ENCODE assay signal across 9 mouse cellular contexts in the genomic region with DNA sequence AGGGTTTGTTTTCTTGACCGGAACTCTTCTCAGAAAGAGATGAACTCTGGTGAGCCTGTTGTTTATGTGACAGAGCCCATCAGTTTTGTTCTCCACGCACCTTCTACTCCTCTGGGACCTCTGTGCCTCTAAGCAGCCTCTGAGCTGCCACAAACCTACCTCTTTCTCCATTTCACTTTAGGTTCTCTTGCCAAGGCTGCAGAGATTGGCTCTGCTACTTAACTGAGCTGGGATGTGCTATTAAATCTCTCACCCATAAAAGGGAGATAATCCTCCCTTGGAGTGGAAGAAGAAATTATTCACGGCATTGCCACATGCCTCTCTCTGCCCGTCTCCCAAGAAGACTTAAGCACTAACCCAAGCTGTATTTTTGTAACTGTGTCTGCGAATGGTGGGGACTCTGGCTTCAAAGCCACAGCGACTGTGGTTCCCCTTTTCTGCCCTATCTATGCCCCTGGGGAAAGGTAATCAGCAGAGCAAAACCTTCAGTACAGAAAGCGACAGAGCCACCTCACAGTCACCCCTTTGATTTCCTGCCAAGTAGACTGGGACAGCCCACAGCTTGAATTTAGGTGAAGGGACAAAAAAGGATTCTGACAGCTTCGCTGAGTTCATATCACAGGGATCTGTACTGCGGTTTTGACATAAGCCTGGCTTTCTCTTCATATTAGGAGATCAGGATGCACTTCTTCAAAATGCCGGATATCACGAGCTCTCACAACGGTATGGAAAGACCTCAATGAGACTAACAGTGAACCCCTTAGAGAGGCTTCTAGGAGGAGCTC.
DNase-seq lines count a peak whose midpoint lies in the region; ATAC-seq lines count a peak whose summit lies in the region.
"Had no signal": no experiment of that assay in that cellular context is flagged by ENCODE, and none has a peak within 500 bp of the region (broad histone marks: within the 10 kb centered on the region; RNA-seq: fewer than 3 reads in every experiment).

No protein-coding gene starts in this region.

- H3K9me3 ChIP-seq in heart, embryonic 15.5 days (replicated peaks) = no peaks in the 10 kb centered on the region
- no peaks in the 10 kb centered on the region for H3K9me3 ChIP-seq in neural tube, embryonic 15.5 days (replicated peaks)
- H3K9me3 ChIP-seq: hindbrain, embryonic 12.5 days had no signal

- peaks cover 4% of the 10 kb centered on the region; the same call in 1 of the 2 replicates for H3K4me1 ChIP-seq in heart, embryonic 15.5 days (replicated peaks)
- H3K4me1 ChIP-seq in neural tube, embryonic 15.5 days = peaks cover 8% of the 10 kb centered on the region
- H3K4me1 ChIP-seq: hindbrain, embryonic 12.5 days had no signal

- no peaks in the 10 kb centered on the region for H3K27me3 ChIP-seq in heart, embryonic 15.5 days
- no peaks in the 10 kb centered on the region for H3K27me3 ChIP-seq in neural tube, embryonic 15.5 days (replicated peaks)
- H3K27me3 ChIP-seq: hindbrain, embryonic 12.5 days had no signal

- H3K9ac ChIP-seq in heart, embryonic 15.5 days = no peak overlapping the region
- H3K9ac ChIP-seq in neural tube, embryonic 15.5 days (replicated peaks) = no peak overlapping the region
- H3K9ac ChIP-seq: hindbrain, embryonic 12.5 days had no signal

- ATAC-seq in heart, embryonic 15.5 days (replicated peaks; ENCODE audit: insufficient number of reproducible peaks, insufficient read depth, low FRiP score, low read depth) = no peak
- ATAC-seq in CD4-positive, CD25-positive, alpha-beta regulatory T cell, adult 4 months = peak; percentile 77
- 0 out of 2 replicates have a peak, but pooled peaks have one; percentile 45 for ATAC-seq in neural tube, embryonic 15.5 days (ENCODE audit: low FRiP score)

- no peak overlapping the region for H3K4me3 ChIP-seq in heart, embryonic 15.5 days
- no peak overlapping the region for H3K4me3 ChIP-seq in neural tube, embryonic 15.5 days (replicated peaks)
- H3K4me3 ChIP-seq: hindbrain, embryonic 12.5 days had no signal

- H3K36me3 ChIP-seq in heart, embryonic 15.5 days = no peaks in the 10 kb centered on the region
- H3K36me3 ChIP-seq in neural tube, embryonic 15.5 days = no peaks in the 10 kb centered on the region
- H3K36me3 ChIP-seq: hindbrain, embryonic 12.5 days had no signal

- no peak overlapping the region for H3K27ac ChIP-seq in heart, embryonic 15.5 days
- H3K27ac ChIP-seq in neural tube, embryonic 15.5 days (replicated peaks) = 0 out of 2 replicates have a peak overlapping the region, but pooled peaks have one; percentile 18
- H3K27ac ChIP-seq: hindbrain, embryonic 12.5 days had no signal

- 49% methylated on average over 12 of the region's 12 CpGs for WGBS in heart, embryonic 15.5 days
- 47% methylated on average over 12 of the region's 12 CpGs for WGBS in neural tube, embryonic 15.5 days

- intact Hi-C loops in heart, postnatal 25 days (cut with DNase I) = no loop called here

- no peak for DNase-seq in heart, postnatal 25 days (ENCODE audit: low spot score)
- peak; percentile 41 for DNase-seq in brain, adult 2 months (ENCODE audit: low read depth, low spot score)
- DNase-seq in layer of hippocampus, postnatal 14 days (ENCODE audit: low spot score in 2 of 2) = no peak
- DNase-seq in embryo, embryonic 9.5 days (ENCODE audit: extremely low spot score) = no peak
- no peak for DNase-seq in gastrocnemius, adult 18-20 months (ENCODE audit: low spot score)

- H3K4me2 ChIP-seq in heart, embryonic 15.5 days = peak overlapping the region; percentile 43
- no peak overlapping the region for H3K4me2 ChIP-seq in neural tube, embryonic 15.5 days
- H3K4me2 ChIP-seq: hindbrain, embryonic 12.5 days had no signal
